Mouse (Mus musculus) liver, adult 2 months (tissue): ENCODE results near the gene Hhat. TPM values are rescaled to one million over a fixed set of nuclear protein-coding genes. Genes with fewer than 3 reads are reported as not detected.

Experiments
- DNase-seq: peaks from one replicate; pipeline ENCODE4 v3.0.0-alpha.2; 2011; ENCODE audit warnings: low read depth, low spot score; ENCODE audit errors: extremely low read depth
- H3K27ac ChIP-seq: fragments of 200-500 bp; replicated peaks from 2 replicates; pipeline ENCODE4 v1.5.1; 2012; ENCODE audit warnings: low read depth, mild to moderate bottlenecking, control low read depth, inconsistent platforms, low read length; ENCODE audit not compliant: insufficient read depth
- H3K27me3 ChIP-seq: fragments of 200-500 bp; 2 replicates; pipeline ENCODE4 v1.6.1; 2012; ENCODE audit warnings: mild to moderate bottlenecking, moderate library complexity, low read length, inconsistent platforms; ENCODE audit not compliant: control insufficient read depth, insufficient read depth
- H3K36me3 ChIP-seq: fragments of 200-500 bp; 2 replicates; pipeline ENCODE4 v1.6.1; 2012; ENCODE audit warnings: low read length, inconsistent platforms; ENCODE audit not compliant: control insufficient read depth, insufficient read depth
- H3K4me1 ChIP-seq: fragments of 200-500 bp; 2 replicates; pipeline ENCODE4 v1.6.1; 2011; ENCODE audit warnings: low read length; ENCODE audit not compliant: control insufficient read depth, insufficient read depth
- H3K4me3 ChIP-seq: fragments of 200-500 bp; 2 replicates; pipeline ENCODE4 v1.5.1; 2011; ENCODE audit warnings: low read depth, mild to moderate bottlenecking, control low read depth, low read length, moderate library complexity; ENCODE audit not compliant: insufficient read depth
- H3K79me2 ChIP-seq: fragments of 200-500 bp; 2 replicates; pipeline ENCODE4 v1.6.1; 2012; ENCODE audit warnings: inconsistent platforms, mild to moderate bottlenecking, low read length, moderate library complexity; ENCODE audit not compliant: control insufficient read depth, insufficient read depth
- H3K9ac ChIP-seq: fragments of 200-500 bp; 2 replicates; pipeline ENCODE4 v1.6.1; 2012; ENCODE audit warnings: low read depth, mild to moderate bottlenecking, control low read depth, inconsistent platforms, low read length
- CTCF ChIP-seq: fragments of 200-500 bp; IDR thresholded peaks from 2 replicates; pipeline ENCODE4 v1.5.1; 2011; ENCODE audit warnings: low read depth, low read length, control low read depth
- POLR2A ChIP-seq: fragments of 200-500 bp; IDR thresholded peaks from 2 replicates; pipeline ENCODE4 v1.6.1; 2011; ENCODE audit warnings: low read length, control low read depth; ENCODE audit not compliant: insufficient read depth; ENCODE audit errors: extremely low read depth
- WGBS: fragments of 180-500 bp; shearing (Covaris S2); methylation state at CpG from one replicate; pipeline ENCODE4 v1.1.7; 2018; 5-methylcytosine and 5-hydroxymethylcytosine counted together
- polyA plus RNA-seq: library from polyadenylated mRNA; depleted of rRNA; stranded (reverse); fragments of >200 nt; gene quantifications from 2 replicates; pipeline ENCODE4 v1.2.3, GENCODE M21; 2012
- total RNA-seq: library from RNA; depleted of rRNA; stranded (reverse); fragments of >200 nt; gene quantifications from 2 replicates; pipeline ENCODE4 v1.2.3, GENCODE M21; 2014

Hhat gene
- total and polyA plus RNA-seq, 2 experiments: 1.9 to 2.1 TPM

- Histone ChIP-seq H3K4me3 (no peak overlapping the region), H3K27me3 (no peaks in the 10 kb centered on the region), H3K79me2 (no peaks in the 10 kb centered on the region), H3K4me1 (peaks cover 5% of the 10 kb centered on the region), H3K36me3 (no peaks in the 10 kb centered on the region), H3K27ac (no peak overlapping the region), H3K9ac (no peak overlapping the region)
- TF ChIP-seq POLR2A (no peak), CTCF (no peak)
- DNase-seq: no peak
- 87% methylated on average over 9 of the region's 9 CpGs for WGBS
These were observed 226.9 kb downstream of the Hhat start for GRCm38 (mm10) chr1:192544091-192544490.

- Histone ChIP-seq H3K27me3 (no peaks in the 10 kb centered on the region), H3K9ac (no peak overlapping the region), H3K4me1 (peaks cover 5% of the 10 kb centered on the region), H3K4me3 (no peak overlapping the region), H3K27ac (no peak overlapping the region), H3K36me3 (no peaks in the 10 kb centered on the region), H3K79me2 (no peaks in the 10 kb centered on the region)
- TF ChIP-seq POLR2A: no peak
- no peak for TF ChIP-seq CTCF
- no peak for DNase-seq
- WGBS: 88% methylated on average over 4 of the region's 4 CpGs
These were observed 227.3 kb downstream of the Hhat start for GRCm38 (mm10) chr1:192543686-192544085.

- 70% methylated on average over 2 of the region's 2 CpGs for WGBS
- H3K27ac ChIP-seq: no peak overlapping the region
- TF ChIP-seq CTCF (no peak), POLR2A (no peak)
These were observed 228.9 kb downstream of the Hhat start for GRCm38 (mm10) chr1:192542093-192542492.

GRCm38 (mm10) chr1:192537169-192537568, 233.9 kb downstream of the Hhat start:
- no peak overlapping the region for H3K27ac ChIP-seq
- WGBS: 71% methylated on average over 7 of the region's 7 CpGs
- no peak for DNase-seq
- no peak overlapping the region for H3K4me3 ChIP-seq
- no peak for TF ChIP-seq CTCF
- H3K4me1 ChIP-seq: peaks cover 2% of the 10 kb centered on the region
- no peaks in the 10 kb centered on the region for H3K36me3 ChIP-seq
- no peaks in the 10 kb centered on the region for H3K27me3 ChIP-seq
- no peaks in the 10 kb centered on the region for H3K79me2 ChIP-seq
- no peak overlapping the region for H3K9ac ChIP-seq

More at GRCm38 (mm10) chr1:192542093-192542492, 228.9 kb downstream of the Hhat start:
- H3K27me3 ChIP-seq: no peaks in the 10 kb centered on the region
- no peak for DNase-seq
- no peak overlapping the region for H3K4me3 ChIP-seq
- H3K36me3 ChIP-seq: no peaks in the 10 kb centered on the region
- no peaks in the 10 kb centered on the region for H3K79me2 ChIP-seq
- peaks cover 5% of the 10 kb centered on the region for H3K4me1 ChIP-seq
- H3K9ac ChIP-seq: no peak overlapping the region

- WGBS: 67% methylated on average over 1 of the region's 1 CpGs
- H3K9ac ChIP-seq: no peak overlapping the region
- H3K4me1 ChIP-seq: no peaks in the 10 kb centered on the region
- no peak overlapping the region for H3K27ac ChIP-seq
- no peaks in the 10 kb centered on the region for H3K36me3 ChIP-seq
- DNase-seq: no peak
- H3K4me3 ChIP-seq: no peak overlapping the region
- H3K27me3 ChIP-seq: no peaks in the 10 kb centered on the region
- TF ChIP-seq CTCF: no peak
- no peak for TF ChIP-seq POLR2A
- no peaks in the 10 kb centered on the region for H3K79me2 ChIP-seq
These were observed 234.6 kb downstream of the Hhat start for GRCm38 (mm10) chr1:192536440-192536839.

- Histone ChIP-seq H3K27me3 (no peaks in the 10 kb centered on the region), H3K4me1 (no peaks in the 10 kb centered on the region), H3K36me3 (no peaks in the 10 kb centered on the region), H3K9ac (no peak overlapping the region), H3K4me3 (no peak overlapping the region), H3K79me2 (no peaks in the 10 kb centered on the region), H3K27ac (no peak overlapping the region)
- no peak for TF ChIP-seq CTCF
- no peak for DNase-seq
These were observed 238.0 kb downstream of the Hhat start for GRCm38 (mm10) chr1:192533016-192533415.
